Mouse (Mus musculus) neural tube, embryonic 13.5 days (tissue): ENCODE results near the gene Trpc4ap. TPM values are rescaled to one million over a fixed set of nuclear protein-coding genes. Genes with fewer than 3 reads are reported as not detected.

Experiments
- ATAC-seq: fragments of 200-750 bp; cut with Nextera tagmentation; 2 replicates; pipeline ENCODE4 v1.8.0; 2017; ENCODE audit warnings: low read depth, mild to moderate bottlenecking, moderate TSS enrichment, moderate library complexity
- H3K27ac ChIP-seq: fragments of 300-500 bp; sonication (generic); replicated peaks from 2 replicates; pipeline ENCODE4 v1.5.1; 2015; ENCODE audit warnings: moderate library complexity, mild to moderate bottlenecking, inconsistent platforms
- H3K27me3 ChIP-seq: fragments of 300-500 bp; sonication (generic); 2 replicates; pipeline ENCODE4 v1.6.1; 2015; ENCODE audit warnings: mild to moderate bottlenecking, inconsistent platforms
- H3K36me3 ChIP-seq: fragments of 300-500 bp; sonication (generic); 2 replicates; pipeline ENCODE4 v1.6.1; 2015; ENCODE audit warnings: mild to moderate bottlenecking, inconsistent platforms
- H3K4me1 ChIP-seq: fragments of 300-500 bp; sonication (generic); replicated peaks from 2 replicates; pipeline ENCODE4 v1.6.1; 2015; ENCODE audit warnings: inconsistent platforms
- H3K4me2 ChIP-seq: fragments of 300-500 bp; sonication (generic); 2 replicates; pipeline ENCODE4 v1.6.1; 2015; ENCODE audit warnings: inconsistent platforms, mild to moderate bottlenecking, moderate library complexity
- H3K4me3 ChIP-seq: fragments of 300-500 bp; sonication (generic); 2 replicates; pipeline ENCODE4 v1.5.1; 2015; ENCODE audit warnings: mild to moderate bottlenecking, inconsistent platforms
- H3K9ac ChIP-seq: fragments of 300-500 bp; sonication (generic); 2 replicates; pipeline ENCODE4 v1.6.1; 2015; ENCODE audit warnings: moderate library complexity, mild to moderate bottlenecking, inconsistent platforms
- H3K9me3 ChIP-seq: fragments of 300-500 bp; sonication (generic); 2 replicates; pipeline ENCODE4 v1.6.1; 2016; ENCODE audit warnings: inconsistent platforms
- WGBS: fragments of 180-500 bp; shearing (Covaris S2); methylation state at CpG from one replicate; pipeline ENCODE4 v1.1.7; 2015; 5-methylcytosine and 5-hydroxymethylcytosine counted together
- polyA plus RNA-seq: library from polyadenylated mRNA; unstranded; fragments of >200 nt; fragmentation: Nextera tagmentation; extraction: Ambion mirVana; gene quantifications from 2 replicates; pipeline ENCODE4 v1.2.1, GENCODE M21; 2015

Gene Trpc4ap
- polyA plus RNA-seq, 1 experiment from 2014 or later: 166 TPM

DNA sequence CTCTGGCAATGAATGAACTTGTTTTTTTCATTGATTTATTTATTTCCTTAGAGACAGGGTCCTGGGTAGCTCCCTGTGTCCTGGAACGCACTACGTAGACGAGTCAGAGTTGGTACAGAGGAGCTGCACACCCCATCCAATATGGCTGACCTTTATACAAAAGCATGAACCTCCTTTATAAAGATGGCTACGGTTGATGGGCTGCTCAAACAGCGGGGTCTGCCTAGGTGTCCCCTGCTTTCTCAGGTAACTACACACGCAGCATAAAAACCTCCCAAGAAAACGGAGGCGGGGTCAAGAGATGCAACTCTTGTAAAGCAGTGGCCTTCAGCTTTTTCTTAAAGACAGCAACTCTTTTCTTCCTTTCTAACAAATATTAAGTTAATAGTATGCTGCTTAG is 24.3 kb downstream of the Trpc4ap start:
- ATAC-seq: no peak
- Histone ChIP-seq H3K9me3 (no peaks in the 10 kb centered on the region), H3K36me3 (peaks cover 90% of the 10 kb centered on the region), H3K27ac (no peak overlapping the region), H3K4me3 (no peak overlapping the region), H3K9ac (no peak overlapping the region), H3K4me1 (0 out of 2 replicates have a peak, but pooled peaks cover 6% of the 10 kb centered on the region), H3K27me3 (no peaks in the 10 kb centered on the region), H3K4me2 (no peak overlapping the region)
- WGBS: 96% methylated on average over 8 of the region's 8 CpGs

DNA sequence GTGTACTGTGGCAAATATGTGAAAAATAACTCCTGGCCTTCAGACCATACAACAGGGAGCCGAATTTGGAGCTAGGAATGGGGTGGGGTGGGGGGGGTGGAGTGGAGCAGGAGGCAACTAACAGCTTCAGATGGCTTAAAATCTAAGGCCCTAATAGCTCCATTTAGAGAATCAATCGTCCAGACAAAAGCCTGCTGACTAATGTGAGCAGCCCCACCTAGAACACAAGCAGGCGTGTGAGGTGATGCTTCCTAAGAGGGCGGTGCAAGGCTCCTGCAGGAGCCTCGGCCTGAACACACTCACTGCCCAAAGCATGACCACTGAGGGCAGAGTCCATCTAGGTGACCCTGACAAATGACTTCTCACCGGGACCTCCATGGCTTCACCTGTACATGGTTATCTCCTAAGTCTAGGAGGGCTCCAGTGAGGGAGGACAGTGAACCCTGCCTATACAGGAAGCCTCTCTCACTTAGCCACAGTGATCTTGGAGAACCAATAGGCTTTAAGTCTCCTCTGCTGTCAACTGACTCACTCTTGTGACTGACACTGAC is 28.2 kb downstream of the Trpc4ap start:
- Histone ChIP-seq H3K4me2 (no peak overlapping the region), H3K36me3 (peaks cover 90% of the 10 kb centered on the region), H3K4me1 (no peaks in the 10 kb centered on the region), H3K27me3 (no peaks in the 10 kb centered on the region), H3K4me3 (no peak overlapping the region), H3K9me3 (no peaks in the 10 kb centered on the region), H3K27ac (no peak overlapping the region), H3K9ac (no peak overlapping the region)
- 85% methylated on average over 6 of the region's 6 CpGs for WGBS
- no peak for ATAC-seq

DNA sequence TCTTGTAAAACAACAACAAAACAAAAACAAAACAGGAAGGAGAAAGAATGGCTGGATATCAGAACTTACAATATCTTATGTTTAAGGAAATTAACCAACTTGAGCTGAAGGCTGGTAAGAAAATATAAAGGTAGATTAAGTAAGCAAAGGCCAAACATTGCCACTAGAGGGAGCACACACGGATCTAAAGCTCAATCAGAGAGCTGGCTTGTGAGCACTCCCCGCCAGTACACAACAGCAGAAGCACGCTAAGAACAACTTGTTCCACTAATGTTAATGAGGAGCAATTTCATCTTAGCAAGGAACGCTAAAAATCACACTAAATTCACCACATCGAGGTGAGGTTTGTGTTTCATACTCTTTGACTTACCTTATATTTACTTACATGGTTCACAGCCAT is 29.1 kb downstream of the Trpc4ap start:
- 21% methylated on average over 5 of the region's 5 CpGs for WGBS
- no peak for ATAC-seq
- Histone ChIP-seq H3K27me3 (no peaks in the 10 kb centered on the region), H3K4me3 (no peak overlapping the region), H3K27ac (no peak overlapping the region), H3K9ac (no peak overlapping the region), H3K4me1 (no peaks in the 10 kb centered on the region), H3K36me3 (peaks cover 88% of the 10 kb centered on the region), H3K4me2 (no peak overlapping the region), H3K9me3 (no peaks in the 10 kb centered on the region)

DNA sequence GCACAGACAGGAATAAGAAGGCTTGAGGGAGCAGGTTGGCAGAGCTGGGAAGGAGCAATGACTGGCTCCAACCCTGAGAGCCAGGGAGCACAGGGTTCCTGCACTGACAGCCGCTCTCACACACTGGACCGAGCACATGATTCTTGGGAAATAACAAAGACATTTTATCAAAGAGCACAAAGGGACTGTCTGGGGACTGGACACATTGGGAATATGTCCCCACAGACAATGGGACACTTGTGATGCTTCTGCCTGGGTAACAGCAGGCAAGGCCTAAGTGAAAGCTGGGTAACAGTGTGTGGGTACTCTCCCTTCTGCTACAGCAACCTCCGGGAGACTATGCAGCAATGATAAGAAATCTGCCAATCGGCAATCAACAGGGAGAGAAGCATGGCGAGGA is 29.8 kb downstream of the Trpc4ap start:
- H3K9me3 ChIP-seq: no peaks in the 10 kb centered on the region
- H3K4me2 ChIP-seq: no peak overlapping the region
- WGBS: 80% methylated on average over 5 of the region's 5 CpGs
- H3K9ac ChIP-seq: no peak overlapping the region
- H3K4me3 ChIP-seq: no peak overlapping the region
- no peaks in the 10 kb centered on the region for H3K27me3 ChIP-seq
- H3K27ac ChIP-seq: no peak overlapping the region
- ATAC-seq: no peak
- H3K36me3 ChIP-seq: peaks cover 88% of the 10 kb centered on the region
- no peaks in the 10 kb centered on the region for H3K4me1 ChIP-seq

DNA sequence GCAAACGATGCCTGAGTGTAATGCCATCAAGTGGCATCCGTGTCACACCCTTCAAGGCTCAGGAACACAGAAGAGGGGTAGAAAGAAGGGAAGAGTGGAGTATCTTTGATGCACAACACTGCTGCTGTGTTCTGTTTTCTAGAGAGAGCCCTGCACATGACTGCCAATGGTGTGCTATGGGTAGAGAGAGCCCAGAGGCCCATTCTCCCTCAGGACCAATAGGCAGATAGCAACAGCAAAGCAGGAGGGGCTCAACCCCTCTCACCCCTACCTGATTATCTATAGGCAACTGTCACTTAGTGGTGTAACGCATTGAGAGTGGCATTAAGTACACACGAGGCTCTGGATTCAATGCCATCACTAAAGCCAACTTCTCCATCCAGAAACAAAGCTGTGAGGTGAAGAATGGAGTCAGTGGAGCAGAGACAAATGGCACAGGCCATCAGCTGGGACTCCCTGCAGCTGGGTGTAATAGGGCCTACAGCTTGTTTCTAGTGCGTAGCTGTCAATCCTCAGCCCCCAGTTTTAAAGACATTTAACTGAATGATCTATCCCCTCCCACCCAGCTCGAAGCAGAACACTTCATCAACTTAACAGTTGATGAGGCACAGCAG is 36.3 kb downstream of the Trpc4ap start:
- H3K4me3 ChIP-seq: no peak overlapping the region
- no peaks in the 10 kb centered on the region for H3K9me3 ChIP-seq
- ATAC-seq: no peak
- WGBS: 45% methylated on average over 6 of the region's 6 CpGs
- H3K9ac ChIP-seq: no peak overlapping the region
- H3K4me2 ChIP-seq: no peak overlapping the region
- no peaks in the 10 kb centered on the region for H3K27me3 ChIP-seq
- no peak overlapping the region for H3K27ac ChIP-seq
- peaks cover 86% of the 10 kb centered on the region for H3K36me3 ChIP-seq
- no peaks in the 10 kb centered on the region for H3K4me1 ChIP-seq

DNA sequence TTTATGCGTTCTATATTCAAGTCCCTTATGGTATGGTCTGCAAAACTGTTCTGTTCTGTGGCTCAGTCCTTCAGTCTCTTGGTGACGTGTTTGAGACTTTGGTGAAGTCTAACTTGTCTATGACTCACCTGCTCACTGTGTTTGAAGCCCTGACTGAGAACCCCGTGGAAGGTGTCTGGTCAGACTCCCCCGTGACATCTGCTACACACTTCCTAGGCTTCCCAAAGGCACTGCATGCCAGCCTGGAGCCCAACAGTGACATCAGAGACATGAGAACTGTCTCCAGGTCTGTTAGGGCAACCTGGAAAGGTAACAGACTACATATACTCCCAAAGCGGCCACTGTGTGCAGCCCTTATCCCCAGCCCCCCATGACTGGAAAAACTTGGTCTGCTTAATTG is 39.6 kb downstream of the Trpc4ap start:
- no peak overlapping the region for H3K9ac ChIP-seq
- no peak overlapping the region for H3K4me2 ChIP-seq
- no peaks in the 10 kb centered on the region for H3K4me1 ChIP-seq
- no peak for ATAC-seq
- H3K27ac ChIP-seq: no peak overlapping the region
- H3K9me3 ChIP-seq: no peaks in the 10 kb centered on the region
- H3K36me3 ChIP-seq: peaks cover 95% of the 10 kb centered on the region
- no peaks in the 10 kb centered on the region for H3K27me3 ChIP-seq
- 93% methylated on average over 5 of the region's 5 CpGs for WGBS
- no peak overlapping the region for H3K4me3 ChIP-seq

DNA sequence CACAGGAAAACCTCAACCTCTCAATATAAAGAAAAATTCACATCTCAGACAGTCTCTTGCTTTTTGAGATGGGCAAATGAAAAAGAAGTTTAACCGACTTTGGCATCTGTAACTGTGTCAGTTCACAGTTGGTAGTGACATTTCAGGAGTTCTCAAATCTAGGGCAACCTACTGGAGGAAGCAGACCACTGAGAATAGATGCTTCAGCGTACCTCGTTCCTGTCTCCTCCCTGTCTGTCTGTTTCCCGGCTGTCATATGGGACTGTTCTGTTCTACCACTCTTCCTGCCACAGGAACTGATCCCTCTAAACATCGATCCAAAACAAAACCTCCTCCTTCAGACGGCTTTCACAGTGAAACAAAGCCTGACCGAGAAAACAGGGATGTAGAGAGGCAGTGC is 46.4 kb downstream of the Trpc4ap start:
- H3K36me3 ChIP-seq: peaks cover 95% of the 10 kb centered on the region
- peaks cover 24% of the 10 kb centered on the region for H3K4me1 ChIP-seq
- no peak for ATAC-seq
- no peak overlapping the region for H3K9ac ChIP-seq
- no peaks in the 10 kb centered on the region for H3K27me3 ChIP-seq
- H3K9me3 ChIP-seq: no peaks in the 10 kb centered on the region
- no peak overlapping the region for H3K4me3 ChIP-seq
- H3K4me2 ChIP-seq: no peak overlapping the region
- 91% methylated on average over 7 of the region's 7 CpGs for WGBS
- H3K27ac ChIP-seq: no peak overlapping the region

DNA sequence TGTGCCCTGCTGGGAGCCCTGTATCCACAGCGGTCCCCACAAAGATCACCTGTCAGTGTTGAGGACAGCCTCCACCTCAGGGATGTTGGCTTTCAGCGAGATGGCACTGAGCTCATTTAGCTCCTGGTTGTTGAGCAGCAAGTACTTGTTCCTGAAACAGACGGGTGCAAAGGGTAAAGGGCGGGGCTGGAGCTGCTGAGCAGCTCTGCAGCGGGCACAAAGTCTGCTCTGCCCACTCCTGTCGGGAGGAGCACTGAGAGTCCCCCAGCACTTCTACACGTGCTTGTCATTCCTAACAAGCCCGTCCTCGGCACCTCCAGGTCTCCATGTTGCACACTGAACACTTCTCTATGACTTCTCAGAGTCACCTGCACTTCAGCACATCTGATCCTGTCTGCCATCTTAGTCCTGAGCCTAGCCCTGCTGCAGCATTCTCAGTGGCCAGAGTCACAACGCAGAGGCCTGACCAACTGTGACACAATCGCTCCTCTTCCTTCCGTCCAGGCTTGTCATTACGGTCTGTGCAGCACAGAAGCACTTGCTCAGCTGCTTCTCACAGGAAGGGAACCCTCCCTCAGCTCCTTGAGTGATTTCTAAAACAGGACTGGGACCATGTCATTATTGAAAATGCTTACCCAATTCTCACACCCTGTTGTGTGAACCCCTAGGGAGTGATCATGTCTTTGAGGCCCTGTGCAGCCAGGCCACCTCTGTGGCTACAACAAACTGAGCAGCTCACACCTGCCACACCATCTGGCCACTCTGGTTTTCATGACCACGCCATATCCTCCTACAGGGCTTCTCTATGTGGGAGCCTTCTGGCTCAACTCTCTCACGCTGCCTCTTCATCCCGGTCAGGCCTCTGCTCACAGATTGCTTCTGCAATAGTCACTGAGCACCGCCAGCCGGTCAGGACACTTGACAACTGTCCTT is 50.4 kb downstream of the Trpc4ap start:
- Histone ChIP-seq H3K4me1 (peaks cover 30% of the 10 kb centered on the region), H3K27ac (peak overlapping the region; percentile 72), H3K36me3 (peaks cover 97% of the 10 kb centered on the region), H3K9ac (no peak overlapping the region), H3K4me3 (no peak overlapping the region), H3K27me3 (no peaks in the 10 kb centered on the region), H3K4me2 (no peak overlapping the region), H3K9me3 (no peaks in the 10 kb centered on the region)
- 61% methylated on average over 18 of the region's 18 CpGs for WGBS
- peak; percentile 45 for ATAC-seq

DNA sequence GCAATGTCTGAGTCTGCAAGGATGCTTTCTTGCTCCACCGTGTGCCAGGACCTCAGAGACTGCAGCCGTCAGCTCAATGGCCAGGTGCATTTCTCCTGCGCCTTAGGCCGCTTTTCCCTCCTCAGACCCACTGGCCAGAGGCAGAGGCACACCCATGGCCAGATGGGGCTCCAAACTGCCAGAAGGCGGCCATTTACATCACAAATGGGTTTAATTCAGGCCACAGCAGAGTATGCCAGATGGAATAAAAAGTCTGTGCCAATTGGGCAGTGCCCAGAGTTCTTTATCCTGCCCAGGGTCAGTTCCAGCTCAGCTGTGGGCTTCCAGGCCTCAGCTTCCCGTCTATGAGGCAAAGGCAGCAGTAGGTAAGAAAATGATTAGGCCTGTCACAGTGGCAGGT is 51.5 kb downstream of the Trpc4ap start:
- ATAC-seq: no peak
- no peak overlapping the region for H3K4me3 ChIP-seq
- 59% methylated on average over 6 of the region's 6 CpGs for WGBS
- H3K4me2 ChIP-seq: no peak overlapping the region
- H3K9ac ChIP-seq: no peak overlapping the region
- no peaks in the 10 kb centered on the region for H3K27me3 ChIP-seq
- H3K9me3 ChIP-seq: no peaks in the 10 kb centered on the region
- peaks cover 99% of the 10 kb centered on the region for H3K36me3 ChIP-seq
- peak overlapping the region; percentile 72 for H3K27ac ChIP-seq
- H3K4me1 ChIP-seq: peaks cover 30% of the 10 kb centered on the region

DNA sequence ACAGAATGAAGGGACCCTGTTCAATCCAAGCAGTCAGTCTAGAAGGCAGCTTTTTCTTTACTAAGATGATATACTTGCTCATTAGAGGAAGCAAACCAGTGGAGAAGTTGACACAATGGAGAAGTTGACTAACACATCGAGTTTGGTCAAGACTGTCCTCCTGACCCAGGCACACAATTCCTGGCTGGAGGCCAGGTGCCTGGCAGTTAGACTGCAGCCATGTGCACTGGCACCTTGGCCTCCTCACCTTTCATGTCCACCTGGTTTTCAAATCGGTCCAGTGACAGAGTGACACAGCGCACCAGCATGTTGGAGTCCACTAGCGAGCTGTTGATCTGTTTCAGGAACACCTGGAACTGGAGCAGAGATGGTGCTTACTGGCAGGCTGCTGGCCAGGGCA is 54.8 kb downstream of the Trpc4ap start:
- Histone ChIP-seq H3K27ac (no peak overlapping the region), H3K4me1 (peaks cover 23% of the 10 kb centered on the region), H3K9ac (no peak overlapping the region), H3K4me3 (no peak overlapping the region), H3K9me3 (no peaks in the 10 kb centered on the region), H3K36me3 (peaks cover 100% of the 10 kb centered on the region), H3K27me3 (peaks cover 24% of the 10 kb centered on the region), H3K4me2 (no peak overlapping the region)
- ATAC-seq: no peak
- WGBS: 94% methylated on average over 4 of the region's 4 CpGs

DNA sequence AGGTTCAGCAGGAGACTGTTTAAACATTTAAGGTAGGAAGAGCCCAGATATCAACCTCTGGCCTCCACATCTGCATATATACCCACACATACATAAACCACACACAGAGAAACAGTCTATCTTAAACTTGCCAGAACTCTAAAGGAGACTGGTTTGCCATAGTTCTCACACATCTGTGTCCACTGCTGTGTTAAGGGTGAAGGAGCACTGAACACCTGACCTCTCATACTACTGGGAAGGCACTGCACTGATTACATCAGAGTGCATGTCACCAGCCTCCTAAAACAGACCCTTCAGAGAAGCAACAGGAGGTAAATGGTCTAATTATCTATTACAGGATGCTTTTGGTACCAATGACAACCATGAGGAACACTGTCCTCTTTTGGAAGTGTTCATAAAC is 55.3 kb downstream of the Trpc4ap start:
- peaks cover 30% of the 10 kb centered on the region for H3K27me3 ChIP-seq
- no peaks in the 10 kb centered on the region for H3K9me3 ChIP-seq
- no peak overlapping the region for H3K9ac ChIP-seq
- no peak overlapping the region for H3K4me3 ChIP-seq
- no peak overlapping the region for H3K4me2 ChIP-seq
- no peak for ATAC-seq
- peaks cover 18% of the 10 kb centered on the region for H3K4me1 ChIP-seq
- no peak overlapping the region for H3K27ac ChIP-seq
- H3K36me3 ChIP-seq: peaks cover 99% of the 10 kb centered on the region

DNA sequence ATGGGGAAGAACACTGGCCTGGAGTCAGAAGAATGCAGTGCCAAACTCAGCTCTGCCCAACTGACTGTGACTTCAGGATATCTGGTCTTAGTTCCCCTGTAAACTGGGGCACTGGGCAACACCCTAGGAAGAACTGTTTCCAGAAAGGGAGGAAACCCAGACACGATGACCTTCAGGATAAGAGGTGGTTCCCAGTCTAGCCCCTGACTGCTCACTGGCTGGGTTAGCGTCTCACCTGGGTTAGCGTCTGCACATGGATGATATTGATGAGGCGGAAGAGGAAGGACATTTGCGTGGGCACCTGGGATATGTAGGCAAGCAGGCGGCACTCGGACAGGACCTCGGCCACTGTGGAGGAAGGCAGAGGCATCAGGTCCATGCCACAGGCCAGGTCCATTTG is 56.2 kb downstream of the Trpc4ap start:
- Histone ChIP-seq H3K4me2 (no peak overlapping the region), H3K9me3 (no peaks in the 10 kb centered on the region), H3K36me3 (peaks cover 99% of the 10 kb centered on the region), H3K9ac (no peak overlapping the region), H3K27ac (no peak overlapping the region), H3K4me3 (no peak overlapping the region), H3K4me1 (peaks cover 10% of the 10 kb centered on the region), H3K27me3 (peaks cover 39% of the 10 kb centered on the region)
- 97% methylated on average over 8 of the region's 8 CpGs for WGBS
- ATAC-seq: no peak
